Mouse (Mus musculus) liver, adult 2 months (tissue): ENCODE results near the gene Lst1.

ENCODE experiments used
- CTCF ChIP-seq: fragments of 200-500 bp; IDR thresholded peaks from 2 replicates; pipeline ENCODE4 v1.5.1; 2011; ENCODE audit warnings: low read depth, low read length, control low read depth
- POLR2A ChIP-seq: fragments of 200-500 bp; IDR thresholded peaks from 2 replicates; pipeline ENCODE4 v1.6.1; 2011; ENCODE audit warnings: low read length, control low read depth; ENCODE audit not compliant: insufficient read depth; ENCODE audit errors: extremely low read depth

DNA sequence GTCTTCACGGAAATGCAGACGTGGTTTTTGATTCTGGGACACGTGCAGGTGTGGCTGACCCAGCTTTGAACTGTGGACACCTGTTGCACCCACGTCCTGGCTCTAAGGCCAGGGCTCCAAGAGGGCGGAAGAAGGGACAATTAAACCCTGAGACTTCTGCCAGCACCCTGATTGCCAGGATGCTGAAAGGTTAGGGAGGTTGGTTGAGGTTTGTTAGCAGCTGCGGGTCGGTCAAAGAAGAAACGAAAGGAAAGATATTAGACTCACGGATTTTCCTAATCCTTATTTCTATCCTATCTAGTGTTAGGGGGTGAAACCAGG is 8.0 kb upstream of the Lst1 start:
- TF ChIP-seq POLR2A (no peak), CTCF (no peak)
